Mouse (Mus musculus) stomach, postnatal 0 days (tissue): Measurements from ENCODE around the gene Nr2f6. TPM values are rescaled to one million over a fixed set of nuclear protein-coding genes. Genes with fewer than 3 reads are reported as not detected.

Source experiments
- ATAC-seq: fragments of 200-750 bp; cut with Nextera tagmentation; 2 replicates; pipeline ENCODE4 v1.8.0; 2017; ENCODE audit not compliant: low FRiP score, low TSS enrichment
- DNase-seq: peaks from one replicate; pipeline ENCODE4 v3.0.0-alpha.2; 2016; ENCODE audit warnings: low spot score
- H3K27ac ChIP-seq: fragments of 300-500 bp; sonication (generic); replicated peaks from 2 replicates; pipeline ENCODE4 v1.5.1; 2014; ENCODE audit warnings: mild to moderate bottlenecking, control low read depth
- H3K27me3 ChIP-seq: fragments of 300-500 bp; sonication (generic); 2 replicates; pipeline ENCODE4 v1.6.1; 2014; ENCODE audit warnings: low read length; ENCODE audit not compliant: control insufficient read depth, insufficient read depth
- H3K36me3 ChIP-seq: fragments of 300-500 bp; sonication (generic); 2 replicates; pipeline ENCODE4 v1.6.1; 2014; ENCODE audit warnings: low read length, mixed read lengths; ENCODE audit not compliant: control insufficient read depth, insufficient read depth
- H3K4me1 ChIP-seq: fragments of 300-500 bp; sonication (generic); replicated peaks from 2 replicates; pipeline ENCODE4 v1.6.1; 2014; ENCODE audit warnings: antibody characterized with exemption; ENCODE audit not compliant: control insufficient read depth, insufficient read depth
- H3K4me2 ChIP-seq: fragments of 300-500 bp; sonication (generic); replicated peaks from 2 replicates; pipeline ENCODE4 v1.6.1; 2014; ENCODE audit warnings: low read depth, mild to moderate bottlenecking, control low read depth, moderate library complexity
- H3K4me3 ChIP-seq: fragments of 300-500 bp; sonication (generic); 2 replicates; pipeline ENCODE4 v1.5.1; 2014; ENCODE audit warnings: low read depth, low read length, control low read depth
- H3K9ac ChIP-seq: fragments of 300-500 bp; sonication (generic); 2 replicates; pipeline ENCODE4 v1.6.1; 2014; ENCODE audit warnings: mild to moderate bottlenecking, low read length, control low read depth, mixed read lengths
- H3K9me3 ChIP-seq: fragments of 300-500 bp; sonication (generic); 2 replicates; pipeline ENCODE4 v1.6.1; 2016; ENCODE audit warnings: low read length; ENCODE audit not compliant: control insufficient read depth
- CTCF ChIP-seq: IDR thresholded peaks from 2 replicates; pipeline ENCODE4 v1.5.1; 2016; ENCODE audit warnings: antibody characterized with exemption, low read depth, mild to moderate bottlenecking, moderate library complexity
- EP300 ChIP-seq: optimal IDR thresholded peaks from 2 replicates; pipeline ENCODE3; 2016; ENCODE audit warnings: antibody characterized with exemption
- WGBS: fragments of 180-500 bp; shearing (Covaris S2); extraction: QIAGEN DNeasy Blood & Tissue Kit; methylation state at CpG from one replicate; pipeline ENCODE4 v1.1.7; 2014; 5-methylcytosine and 5-hydroxymethylcytosine counted together
- polyA plus RNA-seq: library from polyadenylated mRNA; unstranded; fragments of >200 nt; fragmentation: Nextera tagmentation; extraction: Ambion mirVana; gene quantifications from 2 replicates; pipeline ENCODE4 v1.2.1, GENCODE M21; 2015

The Nr2f6 gene
- polyA plus RNA-seq, 1 experiment from 2014 or later: 47.0 TPM

- no peak overlapping the region for H3K4me3 ChIP-seq
- no peak for DNase-seq
- H3K9me3 ChIP-seq: no peaks in the 10 kb centered on the region
- H3K9ac ChIP-seq: no peak overlapping the region
- TF ChIP-seq CTCF: peak; percentile 17; the same call in 1 of the 2 replicates
- TF ChIP-seq EP300: no peak
- H3K36me3 ChIP-seq: peaks cover 19% of the 10 kb centered on the region
- WGBS: 84% methylated on average over 3 of the region's 3 CpGs
- no peak overlapping the region for H3K4me2 ChIP-seq
- ATAC-seq: no peak
- no peaks in the 10 kb centered on the region for H3K27me3 ChIP-seq
- no peak overlapping the region for H3K27ac ChIP-seq
- peaks cover 14% of the 10 kb centered on the region for H3K4me1 ChIP-seq
These were observed 8.8 kb downstream of the Nr2f6 start for GRCm38 (mm10) chr8:71373000-71373399.

GRCm38 (mm10) chr8:71372427-71372826 lies 9.3 kb downstream of the Nr2f6 start:
- no peaks in the 10 kb centered on the region for H3K9me3 ChIP-seq
- no peak overlapping the region for H3K4me2 ChIP-seq
- H3K27me3 ChIP-seq: no peaks in the 10 kb centered on the region
- DNase-seq (no peak), ATAC-seq (no peak)
- TF ChIP-seq CTCF (no peak), EP300 (no peak)
- no peak overlapping the region for H3K4me3 ChIP-seq
- no peak overlapping the region for H3K27ac ChIP-seq
- 83% methylated on average over 12 of the region's 12 CpGs for WGBS
- H3K4me1 ChIP-seq: peaks cover 13% of the 10 kb centered on the region
- peaks cover 19% of the 10 kb centered on the region for H3K36me3 ChIP-seq
- H3K9ac ChIP-seq: no peak overlapping the region

GRCm38 (mm10) chr8:71371236-71371848 lies 10.4 kb downstream of the Nr2f6 start, which contains the start of gene Ocel1:
Ocel1 (plus strand) TSS chr8:71371298.
- DNase-seq (peak; percentile 99), ATAC-seq (peak; percentile 92)
- H3K4me3 ChIP-seq: peak within 1 kb of the TSS; percentile 67
- no peaks in the 10 kb centered on the region for H3K27me3 ChIP-seq
- peaks cover 15% of the 10 kb centered on the region for H3K36me3 ChIP-seq
- peak; percentile 97 for TF ChIP-seq CTCF
- peak; percentile 55 for TF ChIP-seq EP300
- H3K4me1 ChIP-seq: peaks cover 8% of the 10 kb centered on the region
- H3K9me3 ChIP-seq: no peaks in the 10 kb centered on the region
- peak within 1 kb of the TSS; percentile 66 for H3K9ac ChIP-seq
- H3K27ac ChIP-seq: peak within 1 kb of the TSS; percentile 87
- H3K4me2 ChIP-seq: peak within 1 kb of the TSS; percentile 47
- WGBS: under 1% methylated on average over 57 of the region's 68 CpGs

GRCm38 (mm10) chr8:71370711-71371235 lies 11.0 kb downstream of the Nr2f6 start:
- ATAC-seq (no peak), DNase-seq (no peak)
- peak overlapping the region; percentile 47 for H3K4me2 ChIP-seq
- WGBS: 8% methylated on average over 5 of the region's 5 CpGs
- TF ChIP-seq EP300 (no peak), CTCF (no peak)
- H3K4me1 ChIP-seq: 0 out of 2 replicates have a peak, but pooled peaks cover 3% of the 10 kb centered on the region
- H3K9ac ChIP-seq: no peak overlapping the region
- H3K9me3 ChIP-seq: no peaks in the 10 kb centered on the region
- H3K27me3 ChIP-seq: no peaks in the 10 kb centered on the region
- peak overlapping the region; percentile 67 for H3K4me3 ChIP-seq
- H3K36me3 ChIP-seq: peaks cover 15% of the 10 kb centered on the region
- 0 out of 2 replicates have a peak overlapping the region, but pooled peaks have one; percentile 24 for H3K27ac ChIP-seq

- ATAC-seq: no peak
- Histone ChIP-seq H3K4me1 (no peaks in the 10 kb centered on the region), H3K27ac (no peak overlapping the region), H3K27me3 (no peaks in the 10 kb centered on the region), H3K36me3 (peaks cover 15% of the 10 kb centered on the region), H3K4me3 (no peak overlapping the region), H3K9ac (no peak overlapping the region), H3K4me2 (no peak overlapping the region), H3K9me3 (no peaks in the 10 kb centered on the region)
- 88% methylated on average over 10 of the region's 10 CpGs for WGBS
- no peak for DNase-seq
- TF ChIP-seq CTCF: no peak
- no peak for TF ChIP-seq EP300
These were observed 12.6 kb downstream of the Nr2f6 start for GRCm38 (mm10) chr8:71369040-71369718.

GRCm38 (mm10) chr8:71368366-71368765 lies 13.4 kb downstream of the Nr2f6 start:
- Histone ChIP-seq H3K27me3 (no peaks in the 10 kb centered on the region), H3K27ac (no peak overlapping the region), H3K9ac (no peak overlapping the region), H3K4me3 (no peak overlapping the region), H3K4me1 (no peaks in the 10 kb centered on the region), H3K36me3 (peaks cover 10% of the 10 kb centered on the region), H3K4me2 (no peak overlapping the region), H3K9me3 (no peaks in the 10 kb centered on the region)
- DNase-seq (no peak), ATAC-seq (no peak)
- TF ChIP-seq CTCF (no peak), EP300 (no peak)
